Mouse (Mus musculus) liver, embryonic 14.5 days (tissue): ENCODE measurements around the gene Trappc12. TPM values are rescaled to one million over a fixed set of nuclear protein-coding genes. Genes with fewer than 3 reads are reported as not detected.

Experiments
- ATAC-seq: fragments of 200-750 bp; cut with Nextera tagmentation; 2 replicates; pipeline ENCODE4 v1.8.0; 2017; ENCODE audit warnings: moderate number of reproducible peaks, mild to moderate bottlenecking, moderate library complexity; ENCODE audit not compliant: insufficient read depth
- DNase-seq, 3 experiments: peaks; one replicate each; pipeline ENCODE4 v3.0.0-alpha.2; 2012 to 2013; ENCODE audit warnings: low read depth in 3 of 3, low spot score in 3 of 3
- H3K27ac ChIP-seq: fragments of 300-500 bp; sonication (generic); 2 replicates; pipeline ENCODE4 v1.5.1; 2014; ENCODE audit warnings: moderate library complexity, mild to moderate bottlenecking, control low read depth, inconsistent platforms
- H3K27me3 ChIP-seq: fragments of 300-500 bp; sonication (generic); 2 replicates; pipeline ENCODE4 v1.6.1; 2014; ENCODE audit warnings: mild to moderate bottlenecking, low read length, moderate library complexity; ENCODE audit not compliant: control insufficient read depth, insufficient read depth
- H3K36me3 ChIP-seq: fragments of 300-500 bp; sonication (generic); replicated peaks from 2 replicates; pipeline ENCODE4 v1.6.1; 2014; ENCODE audit warnings: low read depth; ENCODE audit not compliant: control insufficient read depth, insufficient read depth
- H3K4me1 ChIP-seq, 2 experiments: fragments of 200-500 bp in 1 of 2; fragments of 300-500 bp in 1 of 2; sonication (generic) in 1 of 2; replicated peaks; 2 replicates each; pipeline ENCODE4 v1.6.1; 2012 to 2014; ENCODE audit warnings: antibody characterized with exemption in 1 of 2, inconsistent platforms in 1 of 2, low read length in 1 of 2; ENCODE audit not compliant: control insufficient read depth in 2 of 2, insufficient read depth in 2 of 2
- H3K4me2 ChIP-seq: fragments of 300-500 bp; sonication (generic); 2 replicates; pipeline ENCODE4 v1.6.1; 2014; ENCODE audit warnings: low read depth, mild to moderate bottlenecking, control low read depth, moderate library complexity
- H3K4me3 ChIP-seq, 2 experiments: fragments of 200-500 bp in 1 of 2; fragments of 300-500 bp in 1 of 2; sonication (generic) in 1 of 2; 2 replicates each; pipeline ENCODE4 v1.5.1; 2012 to 2014; ENCODE audit warnings: low read depth in 2 of 2, low read length in 2 of 2, mild to moderate bottlenecking in 2 of 2, control low read depth in 1 of 2, inconsistent platforms in 1 of 2, moderate library complexity in 1 of 2; ENCODE audit not compliant: insufficient read depth in 1 of 2
- H3K9ac ChIP-seq: fragments of 300-500 bp; sonication (generic); replicated peaks from 2 replicates; pipeline ENCODE4 v1.6.1; 2014; ENCODE audit warnings: mild to moderate bottlenecking, control low read depth, moderate library complexity
- H3K9me3 ChIP-seq: fragments of 300-500 bp; sonication (generic); 2 replicates; pipeline ENCODE4 v1.6.1; 2016; ENCODE audit warnings: low read length, mixed read lengths; ENCODE audit not compliant: control insufficient read depth
- CTCF ChIP-seq: IDR thresholded peaks from 2 replicates; pipeline ENCODE4 v1.5.1; 2016; ENCODE audit warnings: antibody characterized with exemption, low read depth, control low read depth
- EP300 ChIP-seq: IDR thresholded peaks from 2 replicates; pipeline ENCODE4 v1.6.1; 2016; ENCODE audit warnings: antibody characterized with exemption, low read depth
- WGBS: fragments of 180-500 bp; shearing (Covaris S2); extraction: QIAGEN DNeasy Blood & Tissue Kit; methylation state at CpG from one replicate; pipeline ENCODE4 v1.1.7; 2014; ENCODE audit not compliant: insufficient replicate concordance; 5-methylcytosine and 5-hydroxymethylcytosine counted together
- polyA plus RNA-seq, 2 experiments: library from polyadenylated mRNA; depleted of rRNA in 1 of 2; stranded (reverse) in 1 of 2; unstranded in 1 of 2; fragments of >200 nt; fragmentation: Nextera tagmentation in 1 of 2; extraction: Ambion mirVana in 1 of 2; gene quantifications; 2 replicates each; pipeline versions ENCODE4 v1.2.1 to v1.2.3; 2012 to 2014

The Trappc12 gene
- polyA plus RNA-seq (2012; rRNA removed) = 9.9 and 11.6 TPM in 2 replicates
- polyA plus RNA-seq (2014; fragmentation: Nextera tagmentation; extraction: Ambion mirVana) = 13.1 and 15.9 TPM in 2 replicates

- H3K4me2 ChIP-seq = peak within 1 kb of the TSS; percentile 95
- no peaks in the 10 kb centered on the region for H3K27me3 ChIP-seq
- H3K4me1 ChIP-seq = peaks cover 17 to 28% of the 10 kb centered on the region in 2 experiments
- WGBS = under 1% methylated on average over 41 of the region's 41 CpGs
- DNase-seq (peak; percentile 82 to 84 (median 83)), ATAC-seq (peak; percentile 79)
- no peaks in the 10 kb centered on the region for H3K9me3 ChIP-seq
- no peak for TF ChIP-seq EP300
- peaks cover 12% of the 10 kb centered on the region for H3K36me3 ChIP-seq
- H3K4me3 ChIP-seq = peak within 1 kb of the TSS; percentile 96 to 98
- H3K27ac ChIP-seq = peak within 1 kb of the TSS; percentile 72
- H3K9ac ChIP-seq = peak within 1 kb of the TSS; percentile 93
Measured at GRCm38 (mm10) chr12:28750021-28750633, at the start of gene Trappc12. Gene Trappc12 (minus strand): TSS chr12:28750472.

DNA sequence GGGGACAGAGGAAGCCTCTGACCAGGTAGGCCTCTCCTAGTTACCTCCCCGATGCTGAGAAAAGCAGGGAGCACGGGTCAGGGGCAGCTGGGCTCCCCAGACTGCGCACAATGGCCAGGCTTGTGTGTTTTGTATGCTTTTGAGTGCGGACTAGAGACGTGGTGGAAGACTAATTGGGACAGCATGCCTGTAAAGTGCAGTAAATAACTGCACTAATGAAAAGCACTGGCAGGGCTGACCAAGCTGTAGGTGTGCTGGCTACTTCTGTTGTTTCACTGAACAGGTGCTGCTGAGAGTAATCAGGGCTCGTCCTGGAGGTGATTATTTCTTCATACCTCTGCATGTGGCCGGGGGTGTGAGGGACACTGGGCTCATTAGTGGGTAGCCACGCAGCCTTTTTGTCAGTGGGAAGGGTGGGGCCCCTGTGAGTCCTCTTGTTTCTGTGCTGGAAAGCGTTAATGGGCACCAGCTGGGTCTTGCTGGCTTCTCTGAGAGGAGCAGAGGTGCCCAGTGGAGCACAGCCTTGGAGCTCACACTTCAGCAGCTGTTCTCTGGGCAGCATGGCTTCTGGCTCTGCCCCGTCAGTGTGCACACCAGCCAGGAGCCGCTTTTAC is 49.6 kb upstream of the Trappc12 start:
- ATAC-seq (no peak), DNase-seq (no peak)
- no peak overlapping the region for H3K4me3 ChIP-seq
- no peaks in the 10 kb centered on the region; the same call in 1 of the 2 replicates for H3K9me3 ChIP-seq
- no peak overlapping the region for H3K4me2 ChIP-seq
- H3K36me3 ChIP-seq = no peaks in the 10 kb centered on the region
- H3K4me1 ChIP-seq = peaks cover 22 to 23% of the 10 kb centered on the region in 2 experiments
- no peaks in the 10 kb centered on the region for H3K27me3 ChIP-seq
- no peak for TF ChIP-seq CTCF
- no peak for TF ChIP-seq EP300
- no peak overlapping the region for H3K9ac ChIP-seq
- no peak overlapping the region for H3K27ac ChIP-seq
- WGBS = 70% methylated on average over 11 of the region's 11 CpGs

GRCm38 (mm10) chr12:28796881-28797420 is 46.7 kb upstream of the Trappc12 start:
- ATAC-seq = no peak
- no peak overlapping the region for H3K4me2 ChIP-seq
- no peaks in the 10 kb centered on the region; a peak in 1 of 4 replicates for H3K4me1 ChIP-seq
- no peaks in the 10 kb centered on the region for H3K36me3 ChIP-seq
- DNase-seq = no peak
- TF ChIP-seq CTCF (no peak), EP300 (no peak)
- no peak overlapping the region for H3K27ac ChIP-seq
- no peak overlapping the region for H3K4me3 ChIP-seq
- no peak overlapping the region for H3K9ac ChIP-seq
- no peaks in the 10 kb centered on the region; the same call in 1 of the 2 replicates for H3K9me3 ChIP-seq
- H3K27me3 ChIP-seq = no peaks in the 10 kb centered on the region

- TF ChIP-seq EP300 = no peak
- TF ChIP-seq CTCF = no peak
- H3K36me3 ChIP-seq = no peaks in the 10 kb centered on the region
- no peak for DNase-seq
- no peak overlapping the region for H3K27ac ChIP-seq
- H3K9me3 ChIP-seq = no peaks in the 10 kb centered on the region; the same call in 1 of the 2 replicates
- no peaks in the 10 kb centered on the region for H3K27me3 ChIP-seq
- H3K4me1 ChIP-seq = no peaks in the 10 kb centered on the region
- no peak for ATAC-seq
- H3K4me3 ChIP-seq = no peak overlapping the region
- no peak overlapping the region for H3K9ac ChIP-seq
- H3K4me2 ChIP-seq = no peak overlapping the region
- WGBS = 84% methylated on average over 3 of the region's 3 CpGs
Measured at GRCm38 (mm10) chr12:28795041-28795440, 44.8 kb upstream of the Trappc12 start.

GRCm38 (mm10) chr12:28793715-28794114 is 43.4 kb upstream of the Trappc12 start:
- no peak overlapping the region for H3K27ac ChIP-seq
- H3K4me2 ChIP-seq = no peak overlapping the region
- DNase-seq (no peak), ATAC-seq (no peak)
- H3K4me3 ChIP-seq = no peak overlapping the region
- H3K4me1 ChIP-seq = no peaks in the 10 kb centered on the region
- 55% methylated on average over 2 of the region's 2 CpGs for WGBS
- H3K36me3 ChIP-seq = no peaks in the 10 kb centered on the region
- H3K27me3 ChIP-seq = no peaks in the 10 kb centered on the region
- no peak overlapping the region for H3K9ac ChIP-seq
- TF ChIP-seq EP300 = no peak
- TF ChIP-seq CTCF = no peak
- no peaks in the 10 kb centered on the region; the same call in 1 of the 2 replicates for H3K9me3 ChIP-seq
